Mouse (Mus musculus) splenic B cell, adult 2 months (primary cell): ENCODE results near the gene Rfx8.

Source experiments
- DNase-seq: peaks from one replicate; pipeline ENCODE4 v3.0.0-alpha.2; 2011; ENCODE audit warnings: low read depth, low spot score
- H3K27me3 ChIP-seq: 2 replicates; pipeline ENCODE4 v1.6.1; 2012; ENCODE audit warnings: mild to moderate bottlenecking, low read length, moderate library complexity, mixed read lengths; ENCODE audit not compliant: control insufficient read depth, poor library complexity, insufficient read depth, severe bottlenecking
- H3K36me3 ChIP-seq: 2 replicates; pipeline ENCODE4 v1.6.1; 2012; ENCODE audit warnings: mild to moderate bottlenecking, low read length, moderate library complexity, mixed read lengths; ENCODE audit not compliant: control insufficient read depth, poor library complexity, insufficient read depth, severe bottlenecking

Gene Rfx8

DNA sequence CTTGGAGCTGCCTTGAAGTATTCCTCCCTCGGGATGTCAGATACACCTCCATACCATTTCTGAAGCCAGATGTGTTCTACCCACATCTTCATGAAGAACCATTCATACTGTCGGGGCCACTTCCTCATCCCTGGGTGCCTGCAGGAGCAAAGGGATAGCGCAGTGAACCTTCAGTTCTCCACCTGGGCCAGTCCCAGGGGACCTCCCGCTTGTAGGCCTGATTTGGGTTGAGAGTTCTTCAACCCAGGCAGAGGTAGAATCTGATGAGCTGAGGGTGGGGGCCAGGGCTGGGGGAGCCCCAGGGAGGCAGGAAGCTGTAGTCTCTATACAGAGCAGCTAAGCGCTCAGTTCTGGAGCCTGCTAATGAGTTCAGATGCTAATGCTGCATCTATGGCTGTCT, 97.7 kb downstream of the Rfx8 start:
- DNase-seq, result no peak
- 0 out of 2 replicates have a peak, but pooled peaks cover 2% of the 10 kb centered on the region for H3K27me3 ChIP-seq
- H3K36me3 ChIP-seq, result no peaks in the 10 kb centered on the region

DNA sequence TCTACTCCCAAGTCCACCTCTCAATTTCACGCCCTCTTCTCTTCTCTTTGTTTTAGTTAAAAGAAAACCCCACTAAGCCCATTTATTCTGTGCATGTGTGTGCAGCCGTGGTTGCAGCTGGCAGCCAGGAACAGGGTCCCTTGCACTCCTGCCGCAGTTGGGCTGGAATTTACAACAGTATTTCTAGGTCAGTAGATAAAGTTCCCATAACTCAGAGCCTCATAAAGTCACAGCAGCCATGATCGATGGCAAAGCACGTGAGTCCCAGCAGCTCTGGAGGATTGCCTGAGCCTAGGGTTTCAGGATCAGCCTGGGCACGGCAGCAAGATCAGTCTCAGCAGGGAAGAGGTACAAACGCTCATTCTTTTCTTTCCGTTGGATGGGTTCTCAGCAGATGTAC, 102.3 kb downstream of the Rfx8 start:
- H3K36me3 ChIP-seq, result no peaks in the 10 kb centered on the region
- DNase-seq, result no peak
- H3K27me3 ChIP-seq, result 0 out of 2 replicates have a peak, but pooled peaks cover 2% of the 10 kb centered on the region

DNA sequence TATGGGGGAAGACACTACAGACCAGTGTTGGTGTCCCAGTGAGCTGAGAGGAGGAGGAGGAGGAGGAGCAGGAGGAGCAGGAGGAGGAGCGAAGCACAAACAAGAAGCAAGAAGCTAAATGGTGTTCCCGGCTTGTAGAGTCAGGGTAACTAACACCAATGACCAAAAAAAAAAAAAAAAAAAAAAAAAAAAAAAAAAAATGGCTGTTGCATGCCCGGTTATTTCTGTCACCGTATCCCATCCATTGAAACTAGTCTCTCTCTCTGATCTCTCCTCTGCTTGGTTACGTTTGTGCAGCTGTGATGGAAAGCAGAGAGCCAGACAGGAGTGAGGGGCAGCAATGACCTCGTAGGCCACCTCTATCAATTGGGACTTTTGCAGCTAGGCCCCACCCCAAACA, 105.3 kb downstream of the Rfx8 start:
- DNase-seq, result no peak
- no peaks in the 10 kb centered on the region for H3K36me3 ChIP-seq
- no peaks in the 10 kb centered on the region for H3K27me3 ChIP-seq
